Mouse (Mus musculus) layer of hippocampus, adult 11-12 months (tissue): ENCODE results near the gene Rfx8.

Experiments used
- DNase-seq: peaks from one replicate; pipeline ENCODE4 v3.0.0; 2022; ENCODE audit warnings: low spot score

Rfx8 gene

DNA sequence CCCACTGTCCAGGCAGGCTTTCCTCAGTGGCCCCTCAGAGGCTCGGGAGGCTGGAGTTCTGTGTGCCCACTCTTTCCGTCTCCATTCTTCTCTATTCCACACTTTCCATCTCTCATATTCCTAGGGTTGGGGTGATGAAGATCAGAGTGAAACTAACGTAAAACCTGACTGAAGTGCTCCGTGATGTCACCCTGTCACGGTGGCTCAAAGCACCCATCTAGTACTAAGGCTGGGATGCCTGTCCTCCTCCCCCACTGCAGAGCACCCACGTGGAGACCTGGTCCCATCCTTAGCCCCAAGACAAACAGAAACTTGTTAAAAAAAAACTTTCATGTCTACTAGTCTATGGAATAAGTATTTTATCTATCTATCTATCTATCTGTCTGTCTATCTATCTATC lies 14.1 kb upstream of the Rfx8 start:
- no peak for DNase-seq

DNA sequence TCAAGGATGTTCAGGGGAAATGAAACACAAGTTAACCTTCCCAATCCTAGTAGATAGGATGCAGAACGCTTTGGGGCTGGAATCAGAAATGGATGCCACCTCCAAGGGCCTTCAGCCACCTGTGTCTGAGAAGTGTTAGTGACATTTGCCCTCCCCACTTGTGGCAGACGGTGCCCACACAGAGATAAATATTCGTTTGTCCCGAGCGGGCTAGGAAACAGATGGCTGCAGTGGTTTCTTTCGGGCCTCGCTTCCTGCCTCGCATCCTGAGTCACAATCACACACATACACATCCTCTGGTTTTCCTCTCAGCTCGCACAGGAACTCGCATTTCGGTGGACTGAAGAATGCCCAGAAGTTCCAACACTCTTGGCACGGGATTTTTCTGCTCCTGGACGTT lies 13.5 kb upstream of the Rfx8 start:
- no peak for DNase-seq

DNA sequence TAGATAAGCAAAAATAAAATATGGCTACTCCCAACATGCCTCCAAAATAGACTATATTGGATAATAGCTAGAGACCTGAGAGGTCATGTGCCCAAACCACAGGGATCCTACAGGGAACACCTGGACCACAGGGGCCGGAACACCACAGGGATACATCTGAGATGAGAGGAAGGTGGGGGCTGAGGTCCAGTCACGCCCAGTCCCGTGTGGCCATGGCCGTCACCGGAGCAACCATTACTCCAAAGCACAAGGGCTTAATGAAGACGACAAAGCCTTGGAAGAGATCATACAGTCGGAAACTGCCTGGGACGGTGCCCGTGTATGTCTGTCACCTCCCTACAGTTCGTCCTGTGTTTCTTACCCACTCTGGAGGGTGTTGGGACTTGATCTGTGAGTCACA lies 13.1 kb upstream of the Rfx8 start:
- DNase-seq = no peak

DNA sequence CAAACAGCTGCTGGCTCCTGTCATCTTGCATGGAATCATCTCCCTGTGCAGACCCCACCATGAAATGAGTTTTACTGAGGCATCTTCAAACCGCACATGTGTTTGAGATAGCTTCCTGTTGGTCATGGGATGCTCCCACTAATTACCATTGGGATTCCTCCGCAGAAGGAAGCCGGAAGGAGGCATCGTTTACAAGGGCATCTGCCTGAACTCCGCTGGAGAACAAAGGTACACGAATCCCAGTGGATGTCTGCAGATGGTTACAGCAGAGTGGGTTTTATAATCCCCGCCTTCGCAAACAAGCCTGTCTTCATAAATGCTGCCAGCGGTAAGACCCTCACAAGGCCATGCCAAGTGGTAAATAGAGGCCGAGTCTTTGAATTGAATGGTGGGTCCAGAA lies 11.3 kb upstream of the Rfx8 start:
- DNase-seq = no peak

DNA sequence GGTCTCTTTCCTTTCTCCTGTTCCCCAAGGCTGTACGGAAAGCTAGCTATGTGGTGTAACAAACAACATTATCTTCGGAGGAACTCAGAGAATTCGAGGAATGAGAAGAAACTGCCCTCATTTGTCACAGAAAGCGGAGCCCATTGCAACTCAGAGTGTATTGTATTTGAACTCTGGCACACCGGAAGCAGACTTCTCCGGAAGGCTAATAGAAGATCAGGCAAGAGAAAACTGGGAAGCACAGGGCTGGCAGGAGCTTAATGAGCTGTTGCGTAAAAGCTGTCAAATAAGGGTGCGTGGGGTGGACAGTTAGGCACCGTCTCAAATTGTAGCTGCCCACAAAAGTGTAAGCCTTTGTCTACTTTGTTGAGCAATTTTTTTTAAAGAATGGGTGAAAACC lies 10.7 kb upstream of the Rfx8 start:
- DNase-seq = no peak

DNA sequence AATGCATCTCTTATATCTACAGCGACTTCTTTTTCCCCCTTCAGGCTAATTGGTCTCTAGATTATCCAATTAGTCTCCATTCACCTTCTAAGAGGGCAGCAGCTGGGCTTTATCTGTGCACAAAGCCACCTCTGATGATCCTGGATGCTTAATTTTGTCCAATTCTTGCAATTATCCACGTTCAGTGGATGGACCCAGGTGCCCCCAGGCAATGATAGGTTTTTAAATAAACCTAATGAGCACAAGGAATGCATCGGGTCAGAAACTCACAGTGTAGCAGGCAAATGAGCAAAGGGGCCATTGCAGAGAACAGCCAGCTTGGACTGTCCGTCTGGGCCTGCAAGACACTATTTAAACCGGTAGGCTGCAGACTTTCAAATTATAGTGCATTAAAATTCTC lies 10.1 kb upstream of the Rfx8 start:
- no peak for DNase-seq

DNA sequence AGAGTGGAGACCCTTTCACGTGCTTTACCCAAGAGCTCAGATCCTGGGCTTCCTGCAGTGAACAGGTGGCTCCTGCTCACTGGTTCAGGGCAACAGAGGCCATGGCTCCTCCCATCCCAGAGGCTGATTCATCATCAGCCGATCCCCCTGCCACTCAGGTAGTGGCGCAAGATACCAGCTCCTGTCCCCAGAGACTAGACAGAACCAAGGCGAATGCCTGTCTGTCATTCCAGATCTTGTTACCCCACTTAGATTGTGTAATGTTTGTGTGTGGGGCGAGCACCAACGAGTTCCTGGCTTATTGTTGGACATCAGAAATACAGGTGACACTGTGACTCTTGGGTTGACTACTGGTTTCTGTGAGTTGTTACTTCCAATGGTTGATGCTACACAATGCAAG lies 9.1 kb upstream of the Rfx8 start:
- DNase-seq = no peak

DNA sequence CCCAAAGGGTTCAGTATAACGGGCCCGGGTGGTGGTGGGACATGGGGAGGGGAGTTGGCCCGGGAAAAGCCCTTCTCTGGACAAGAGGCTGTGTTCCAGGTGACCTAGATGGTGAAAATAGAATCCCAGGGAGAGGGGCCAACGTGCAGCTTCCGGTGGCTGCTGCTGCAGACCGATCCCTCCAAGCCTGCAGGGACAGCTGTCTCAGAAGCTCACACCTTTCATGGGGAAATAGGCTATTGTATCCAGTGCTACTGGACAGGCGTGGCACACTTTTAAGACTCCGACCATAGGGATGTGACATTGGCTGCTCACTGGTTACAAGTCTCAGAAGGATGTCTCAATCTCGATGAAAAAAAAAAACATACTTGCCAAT lies 542 bp upstream of the Rfx8 start:
- no peak for DNase-seq

DNA sequence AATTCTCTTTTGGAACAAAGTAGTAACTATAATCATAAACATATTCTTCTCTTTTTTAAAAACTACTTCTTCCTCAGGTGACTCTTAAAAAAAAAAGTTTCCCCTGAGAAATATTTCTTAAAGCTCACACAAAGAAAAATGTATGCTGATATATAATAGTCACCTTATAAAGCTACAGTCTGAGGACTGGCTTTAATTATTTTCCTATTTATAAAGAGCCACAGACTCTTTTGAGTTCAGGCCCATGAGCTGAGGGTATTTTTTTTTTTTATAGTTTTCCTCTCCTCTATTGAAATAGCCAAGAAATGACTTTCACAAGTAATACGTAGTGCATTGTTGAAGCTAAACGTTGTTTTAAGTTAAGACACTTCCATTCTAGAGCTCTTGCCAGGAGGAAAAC lies 611 bp downstream of the Rfx8 start:
- no peak for DNase-seq

DNA sequence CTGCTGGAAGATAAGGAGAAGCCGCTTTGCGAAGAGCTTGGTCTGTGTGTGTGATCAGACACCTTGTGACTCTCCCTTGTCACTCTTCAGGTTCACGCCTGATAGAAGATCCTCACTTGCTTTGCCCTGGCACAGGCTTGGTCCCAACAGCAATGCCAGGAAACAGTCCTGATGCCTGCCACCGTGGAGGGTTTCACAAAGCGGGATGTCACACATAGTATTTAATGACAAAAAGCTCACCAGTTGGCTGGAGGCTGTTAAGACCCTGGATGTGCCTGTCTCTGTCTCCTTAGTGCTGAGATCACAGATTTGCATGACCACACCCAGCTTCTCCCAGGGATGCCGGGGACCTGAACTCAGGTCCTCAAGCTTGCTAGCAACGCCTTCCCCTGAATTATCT lies 5.2 kb downstream of the Rfx8 start:
- no peak for DNase-seq

DNA sequence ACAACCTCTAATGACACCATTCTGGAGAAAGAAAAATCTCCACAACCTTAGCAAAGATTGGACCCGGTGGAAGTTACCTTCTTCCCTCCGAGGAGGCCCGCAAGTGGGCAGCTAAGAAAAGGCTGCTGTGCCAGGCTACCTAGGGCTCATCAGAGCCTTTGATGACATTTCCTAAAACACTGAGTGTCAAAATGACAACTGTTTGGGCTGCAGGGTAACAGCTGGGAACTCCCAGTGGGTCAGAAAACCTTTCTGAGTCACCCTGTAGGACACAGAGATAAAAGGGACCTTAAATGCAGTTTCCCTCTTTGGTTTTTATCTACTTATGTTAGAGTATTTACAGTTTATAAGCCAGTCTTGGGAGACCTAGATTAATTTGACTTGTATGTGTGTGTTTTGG lies 6.1 kb downstream of the Rfx8 start:
- no peak for DNase-seq

DNA sequence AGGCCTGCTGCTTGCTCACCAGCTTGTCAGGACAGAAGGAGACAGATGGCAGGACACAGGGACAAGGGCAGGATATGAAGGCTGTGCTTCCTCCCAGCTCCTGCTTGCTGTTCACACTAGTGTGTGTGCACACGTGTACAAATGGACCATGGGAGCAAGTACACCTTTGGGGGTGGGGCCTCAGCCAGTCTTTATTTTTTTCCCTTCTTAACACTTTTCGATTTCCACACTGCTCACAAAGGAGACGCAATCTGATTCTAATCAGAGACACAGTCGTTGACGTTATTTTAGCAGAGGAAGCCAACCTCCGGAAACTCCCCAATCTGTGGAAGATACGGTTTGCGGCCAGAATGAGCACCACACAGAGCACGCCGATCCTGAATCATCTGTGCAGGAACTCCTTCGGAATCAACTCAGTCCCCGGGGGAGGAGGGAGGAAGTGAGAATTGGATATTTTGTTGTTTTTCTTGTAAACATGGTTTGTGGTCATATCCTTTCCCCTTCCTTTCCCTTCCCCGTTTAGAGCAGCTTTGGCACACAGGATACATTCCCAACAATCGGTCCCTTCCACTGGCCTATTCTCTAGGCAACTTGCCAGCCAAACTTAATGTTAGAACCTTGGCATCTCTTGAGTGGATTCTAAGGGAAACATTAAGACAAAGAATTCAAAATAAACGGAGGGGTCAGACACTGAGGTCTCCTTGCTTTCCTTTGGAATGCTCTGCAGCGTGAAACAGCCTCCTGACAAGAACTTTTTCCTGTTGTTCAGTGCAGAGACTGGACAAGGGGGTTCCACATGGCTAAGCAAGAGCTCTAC lies 6.7 kb downstream of the Rfx8 start:
- DNase-seq = no peak

DNA sequence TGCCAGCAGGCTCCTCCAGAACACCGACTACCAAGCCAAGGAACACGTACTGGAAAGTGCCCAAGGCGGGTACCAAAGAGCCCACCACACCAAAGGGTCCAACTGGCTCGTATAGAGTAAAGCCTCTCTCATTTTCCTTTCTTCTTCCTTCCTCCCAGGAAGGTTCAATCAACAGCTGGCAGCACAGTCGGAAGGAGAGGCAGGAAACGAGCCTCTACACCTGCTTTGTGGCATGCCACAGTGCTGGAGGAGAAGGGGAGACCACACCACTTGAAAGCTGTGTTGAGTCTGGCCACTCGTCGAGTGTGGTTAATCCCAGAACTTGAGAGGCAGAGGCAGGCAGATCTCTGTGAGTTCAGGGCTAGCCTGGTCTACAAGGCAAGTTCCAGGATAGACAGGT lies 7.5 kb downstream of the Rfx8 start:
- no peak for DNase-seq

DNA sequence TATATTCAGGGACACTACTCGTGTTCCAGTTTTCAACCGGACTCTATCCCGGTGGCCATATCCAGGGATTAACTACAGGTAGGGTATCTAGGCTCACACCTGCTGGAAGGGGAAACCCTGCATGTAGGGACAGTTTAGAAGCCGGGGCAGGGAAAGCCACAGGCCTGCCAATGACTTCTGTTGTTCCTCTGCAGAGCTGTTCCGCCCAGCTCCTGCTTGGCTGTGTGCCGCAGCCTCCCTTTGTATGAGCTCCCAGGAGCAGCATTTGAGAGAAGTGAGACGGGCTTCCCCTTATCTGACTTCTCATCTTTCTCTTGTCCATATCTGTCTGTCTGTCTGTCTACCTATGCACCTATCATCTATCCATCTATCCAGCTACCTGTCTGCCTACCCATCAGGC lies 8.5 kb downstream of the Rfx8 start:
- no peak for DNase-seq

DNA sequence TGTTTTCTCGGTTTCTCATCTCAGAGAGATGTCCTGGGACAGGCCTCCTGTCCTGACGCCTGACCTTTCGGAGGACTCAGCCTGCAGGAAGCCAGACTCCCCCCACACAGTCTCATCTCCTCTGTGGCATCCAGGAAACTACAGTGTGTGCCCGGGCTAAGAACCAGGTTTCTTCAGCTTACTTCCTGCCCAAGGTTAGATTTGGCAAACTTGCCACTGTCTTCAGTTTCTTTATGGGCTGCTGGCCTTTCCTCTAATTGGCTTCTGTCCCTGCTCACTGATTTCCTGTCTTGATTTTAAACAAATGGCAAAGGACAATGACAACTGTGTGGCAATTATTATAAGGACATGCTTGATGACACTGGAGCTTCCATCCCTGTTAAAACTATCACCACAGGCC lies 10.2 kb downstream of the Rfx8 start:
- no peak for DNase-seq

DNA sequence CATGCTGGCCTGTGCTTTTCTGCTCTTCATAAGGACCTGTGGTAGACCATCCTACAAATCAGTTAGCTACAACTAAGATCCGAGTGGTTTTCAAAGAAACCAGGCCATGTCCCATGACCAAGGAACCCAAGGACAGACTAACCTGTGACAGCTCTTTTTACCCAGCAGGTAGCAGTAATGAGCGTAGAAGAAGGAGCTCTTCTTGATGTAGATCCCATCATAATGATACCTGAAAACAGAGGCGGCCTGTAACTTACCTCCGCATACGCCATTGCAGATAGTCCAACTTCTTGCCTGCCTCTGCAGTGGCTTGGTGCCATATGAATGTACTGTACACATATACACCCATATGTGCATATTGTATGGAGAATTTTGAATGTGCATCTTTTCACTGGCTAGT lies 10.8 kb downstream of the Rfx8 start:
- no peak for DNase-seq

DNA sequence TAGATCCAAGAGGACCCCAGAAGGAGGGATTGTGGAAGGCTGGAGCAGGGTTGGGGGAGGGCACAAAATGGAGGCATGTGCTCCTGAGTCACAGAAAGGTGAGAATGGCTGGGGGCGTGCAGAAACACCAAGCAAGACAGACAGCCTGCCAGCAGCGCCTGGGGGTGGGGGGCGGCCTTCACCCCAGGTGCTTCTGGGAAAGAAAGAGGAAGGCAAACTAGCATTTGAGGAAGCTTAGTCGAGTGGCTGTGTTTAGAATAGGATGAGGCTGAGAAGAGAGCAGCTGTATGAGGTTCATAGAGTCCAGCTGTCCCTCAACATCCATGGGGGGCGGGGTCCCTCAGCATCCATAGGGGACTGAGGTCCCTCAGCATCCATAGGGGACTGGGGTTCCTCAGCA lies 12.0 kb downstream of the Rfx8 start:
- no peak for DNase-seq

DNA sequence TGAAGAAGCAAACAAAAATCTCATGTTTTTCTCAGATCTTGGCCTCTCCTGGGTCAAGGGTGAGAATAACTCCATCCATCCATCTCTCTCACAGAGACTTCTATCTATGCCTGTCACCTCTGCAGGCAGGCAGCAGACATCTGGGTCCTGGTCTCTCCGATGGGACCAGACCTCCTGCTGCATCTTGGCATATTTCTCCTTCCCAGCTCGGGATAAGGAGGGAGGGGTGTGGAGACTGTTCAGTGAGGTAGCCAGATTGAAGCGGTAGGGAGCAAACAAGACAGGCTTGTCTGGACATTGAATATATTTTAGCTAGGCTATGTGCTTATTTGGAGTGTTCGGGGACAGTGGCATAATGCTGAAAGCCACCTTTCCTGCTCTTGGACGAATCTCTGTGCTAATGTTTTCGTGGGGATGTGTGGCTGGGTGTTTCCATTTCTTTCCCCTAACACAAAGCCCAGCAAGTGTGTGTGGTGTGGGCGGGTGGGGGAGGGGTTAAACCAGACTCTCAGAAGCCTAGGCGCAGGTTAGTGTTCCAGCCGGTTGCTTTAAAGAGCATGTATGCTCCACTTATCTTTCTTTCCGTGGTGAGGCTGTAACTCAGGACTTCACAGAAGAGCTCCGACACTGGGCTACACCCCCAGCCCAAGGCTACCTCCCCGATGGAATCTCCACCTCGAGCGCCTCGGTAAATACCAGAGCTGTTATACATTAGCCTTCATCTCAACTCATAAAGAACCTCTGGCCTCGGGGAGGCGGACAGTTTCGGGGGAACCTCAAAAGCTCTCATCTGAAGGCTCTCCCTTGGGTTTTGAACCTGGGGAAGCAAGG lies 18.4 kb downstream of the Rfx8 start:
- no peak for DNase-seq

DNA sequence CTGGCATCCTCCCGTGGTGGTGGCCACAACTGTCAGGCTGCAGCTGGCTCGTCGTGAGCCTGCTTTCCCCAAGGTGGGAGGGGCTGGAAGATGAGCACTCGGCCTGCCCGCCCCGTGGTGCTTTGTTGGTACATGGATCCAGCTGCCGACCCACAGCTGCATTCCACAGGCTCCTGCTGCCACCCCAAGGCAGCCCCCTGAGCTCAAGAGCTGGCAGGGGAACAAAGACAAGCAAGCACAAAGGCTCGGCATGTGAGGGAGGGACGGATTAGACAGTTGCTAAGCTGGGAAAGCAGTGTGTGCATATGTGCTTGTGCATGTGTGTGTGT lies 19.6 kb downstream of the Rfx8 start:
- peak; percentile 29 for DNase-seq

DNA sequence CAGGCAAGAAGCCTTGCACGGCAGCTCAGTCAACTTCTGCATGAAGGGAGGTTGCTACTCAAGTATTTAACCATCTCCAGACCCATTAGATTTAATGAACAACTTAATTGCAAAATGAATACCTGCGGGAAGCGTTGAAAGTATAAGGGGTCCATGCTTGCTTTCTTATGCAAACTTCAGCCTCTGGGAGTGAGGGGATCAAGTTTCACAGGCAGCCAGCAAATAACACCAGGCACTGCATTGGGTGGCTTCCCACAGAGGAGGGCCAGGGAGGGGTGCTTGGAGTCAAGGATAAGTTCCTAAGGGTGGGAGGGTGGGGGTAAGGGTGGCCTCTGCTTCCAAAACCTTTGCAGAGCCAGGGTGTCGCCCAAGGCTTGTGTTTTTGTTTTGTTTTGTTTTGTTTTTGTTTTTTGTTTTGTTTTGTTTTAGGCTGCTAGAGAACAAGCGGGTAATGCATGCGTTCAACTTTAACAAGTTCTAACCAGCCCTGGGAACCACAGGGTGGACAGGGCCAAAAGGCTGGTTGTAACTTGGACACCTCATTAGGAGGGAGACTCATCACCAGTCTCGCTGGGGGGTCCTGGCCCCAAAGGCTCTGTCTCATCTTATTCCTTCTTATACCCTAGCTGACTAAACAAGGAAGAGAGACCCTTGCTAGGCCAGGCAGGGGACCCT lies 20.1 kb downstream of the Rfx8 start:
- no peak for DNase-seq

DNA sequence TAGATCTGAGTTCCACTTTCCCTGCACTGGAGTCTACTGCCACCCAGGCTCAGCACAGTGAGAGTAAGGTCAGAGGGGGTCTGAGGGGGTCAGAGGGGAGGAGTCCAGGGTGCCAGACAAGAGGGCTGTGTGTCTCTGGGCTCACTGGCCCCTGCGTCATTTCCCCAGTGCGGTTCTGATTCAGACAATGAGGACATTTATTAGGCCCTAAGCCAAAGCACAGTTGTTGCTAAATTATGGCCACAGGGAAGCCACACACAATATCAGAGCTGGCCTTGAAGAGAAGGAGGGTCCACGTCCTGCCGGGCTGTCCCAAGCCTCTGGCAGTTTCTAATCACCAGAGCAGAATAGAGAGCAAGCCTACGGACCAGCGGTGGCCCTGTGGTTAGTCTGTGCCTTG lies 22.3 kb downstream of the Rfx8 start:
- no peak for DNase-seq

DNA sequence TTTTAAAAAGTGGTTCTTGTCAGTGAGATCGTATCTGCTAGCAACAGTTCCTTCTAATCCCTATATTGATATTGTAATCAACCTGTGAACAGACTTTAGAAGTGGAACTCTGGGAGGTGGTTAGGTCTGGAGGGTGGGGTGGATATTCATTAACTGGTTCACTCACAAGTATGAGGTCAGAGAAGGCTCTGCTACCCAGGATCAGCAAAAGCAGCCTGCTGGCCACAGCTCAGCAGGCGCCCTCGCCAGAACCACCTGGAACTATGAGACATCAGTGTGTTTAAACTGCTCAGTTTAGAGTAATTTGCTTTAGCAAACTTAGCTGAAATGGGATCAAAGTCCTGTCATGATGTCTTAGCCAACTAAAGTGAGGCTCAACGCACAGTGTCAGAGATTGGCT lies 25.6 kb downstream of the Rfx8 start:
- DNase-seq = no peak

DNA sequence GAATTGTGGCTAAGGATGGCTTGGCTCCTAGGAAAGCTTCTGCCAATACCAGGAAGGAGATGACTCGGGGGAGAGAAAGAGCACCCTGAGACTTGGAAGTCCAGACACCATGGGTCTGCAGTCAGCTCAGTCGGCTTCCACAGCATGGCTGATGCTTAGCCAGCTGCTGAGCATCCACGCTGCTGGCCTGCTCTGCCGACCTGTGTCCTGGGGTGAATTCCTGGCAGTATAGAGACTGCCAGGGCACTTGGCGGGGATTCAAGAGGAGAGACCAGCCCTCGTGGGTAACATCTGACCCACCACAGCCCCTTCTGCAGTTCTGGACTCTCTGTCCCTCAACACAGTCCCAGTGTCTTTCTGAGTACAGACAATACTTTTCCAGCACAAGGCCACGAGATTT lies 26.0 kb downstream of the Rfx8 start:
- no peak for DNase-seq
